In genomic region chr11:11808035-11808819, GRCm38 (mm10) we compare ENCODE assay signal across 8 mouse cellular contexts. TPM values are rescaled to one million over a fixed set of nuclear protein-coding genes. Genes with fewer than 3 reads are reported as not detected.
DNase-seq lines count a peak whose midpoint lies in the region; ATAC-seq and TF ChIP-seq lines count a peak whose summit lies in the region.

No protein-coding gene starts in this region.

- H3ac ChIP-seq in myocyte (ENCODE audit: control insufficient read depth, insufficient read length) = peak overlapping the region; percentile 74

- 12% methylated on average over 25 of the region's 25 CpGs for WGBS in hindbrain, embryonic 15.5 days

- H3K79me2 ChIP-seq in myocyte (ENCODE audit: control insufficient read depth, insufficient read depth) = peaks cover 36% of the 10 kb centered on the region

- no peaks in the 10 kb centered on the region for H3K4me1 ChIP-seq in brown adipose tissue, adult 24 weeks (ENCODE audit: control insufficient read depth, insufficient read depth, insufficient read length, low read length)
- H3K4me1 ChIP-seq in hindbrain, embryonic 15.5 days (replicated peaks) = peaks cover 13% of the 10 kb centered on the region

- DNase-seq in layer of hippocampus, adult 2 months (ENCODE audit: low spot score in 2 of 2) = no peak
- no peak for DNase-seq in layer of hippocampus, postnatal 10 days (ENCODE audit: low spot score in 2 of 2)
- no peak for DNase-seq in ovary, adult 18-20 months (ENCODE audit: low spot score)
- no peak for DNase-seq in cerebellum, postnatal 36 days
- DNase-seq in ovary, postnatal 36 days (ENCODE audit: low spot score) = no peak

- peak overlapping the region; percentile 90; the same call in 1 of the 2 replicates for H3K27ac ChIP-seq in layer of hippocampus, adult 2 months
- H3K27ac ChIP-seq in brown adipose tissue, adult 24 weeks (replicated peaks; ENCODE audit: low read depth, low read length) = no peak overlapping the region
- H3K27ac ChIP-seq in hindbrain, embryonic 15.5 days (replicated peaks) = peak overlapping the region; percentile 92

- no peaks in the 10 kb centered on the region for H3K36me3 ChIP-seq in hindbrain, embryonic 15.5 days
- H3K36me3 ChIP-seq in myocyte (ENCODE audit: control insufficient read depth, insufficient read depth) = peaks cover 15% of the 10 kb centered on the region

- TF ChIP-seq POLR2A in myocyte (IDR thresholded peaks at IDR 0.05; ENCODE audit: insufficient read length, low read depth) = no peak

- H3K9ac ChIP-seq in hindbrain, embryonic 15.5 days = peak overlapping the region; percentile 53

- H3K4me3 ChIP-seq in layer of hippocampus, adult 2 months = peak overlapping the region; percentile 60
- peak overlapping the region; percentile 71 for H3K4me3 ChIP-seq in brown adipose tissue, adult 24 weeks (ENCODE audit: insufficient read depth, low read depth, low read length)
- peak overlapping the region; percentile 60 for H3K4me3 ChIP-seq in hindbrain, embryonic 15.5 days
- peak overlapping the region; percentile 59 for H3K4me3 ChIP-seq in myocyte

- no peak for TF ChIP-seq CTCF in layer of hippocampus, adult 2 months (conservative IDR thresholded peaks at IDR 0.05)

- no peaks in the 10 kb centered on the region for H3K27me3 ChIP-seq in hindbrain, embryonic 15.5 days
- H3K27me3 ChIP-seq in myocyte (ENCODE audit: control insufficient read depth, insufficient read depth, insufficient read length) = no peaks in the 10 kb centered on the region

- peak overlapping the region; percentile 81 for H3K4me2 ChIP-seq in hindbrain, embryonic 15.5 days
- H3K4me2 ChIP-seq in myocyte (ENCODE audit: low read depth) = peak overlapping the region; percentile 87

- no peaks in the 10 kb centered on the region for H3K9me3 ChIP-seq in hindbrain, embryonic 15.5 days

- no peak; the same call in 1 of the 2 replicates for ATAC-seq in hindbrain, embryonic 15.5 days (ENCODE audit: low FRiP score, low read depth)

TF ChIP-seq in myocyte, 11 proteins besides CTCF, POLR2A, EP300 and RAD21:
- TF ChIP-seq POLR2AphosphoS2 (IDR thresholded peaks at IDR 0.05; ENCODE audit: insufficient read length, low read depth) (no peak), E2F4 (IDR thresholded peaks at IDR 0.05; ENCODE audit: insufficient read depth) (no peak), USF1 (IDR thresholded peaks at IDR 0.05; ENCODE audit: low read depth) (no peak), MYOD1 (IDR thresholded peaks at IDR 0.05; ENCODE audit: control insufficient read depth in 1 of 3, insufficient read length in 2 of 3, low read depth in 2 of 3) (no peak), MAX (IDR thresholded peaks at IDR 0.05; ENCODE audit: low read depth) (no peak), SRF (IDR thresholded peaks at IDR 0.05; ENCODE audit: control insufficient read depth, insufficient read length, low read depth) (no peak), MYOG (IDR thresholded peaks at IDR 0.05; ENCODE audit: control insufficient read depth in 1 of 3, insufficient read depth in 1 of 3, insufficient read length in 2 of 3, low read depth in 2 of 3) (no peak), TCF3 (IDR thresholded peaks at IDR 0.05; ENCODE audit: insufficient read length, low read depth) (no peak), CEBPB (IDR thresholded peaks at IDR 0.05; ENCODE audit: insufficient read depth, poor library complexity, severe bottlenecking) (no peak), TCF12 (IDR thresholded peaks at IDR 0.05; ENCODE audit: insufficient read depth, poor library complexity, severe bottlenecking) (no peak), REST (IDR thresholded peaks at IDR 0.05; ENCODE audit: insufficient read depth, insufficient read length) (no peak)

RNA-seq across cellular contexts. Expression of gene Fignl1, which starts 0.5 kb away (rescaled TPM):
- total RNA-seq in layer of hippocampus, adult 2 months (2021) = under 1 TPM; 0.61 to 0.67 TPM
- total RNA-seq in layer of hippocampus, postnatal 10 days (2021) = 1 to 10 TPM; 2.1 to 2.9 TPM
- polyA plus RNA-seq in brown adipose tissue, adult 24 weeks (2012; ENCODE audit: insufficient read depth, insufficient read length, missing spikeins) = 0.79 TPM in 1 of 2 replicates, not detected in the other
- 12.0 and 14.5 TPM in 2 replicates for polyA plus RNA-seq in hindbrain, embryonic 15.5 days (2015; fragmentation: Nextera tagmentation; extraction: Ambion mirVana)
- 3.8 TPM for polyA plus RNA-seq in myocyte (2012; fragmentation: generic; extraction: Trizol)
